Mouse (Mus musculus) adrenal gland, adult (tissue): ENCODE results near the gene Ifi47.
"Not testable (repeated sequence)": the region's sequence is repeated elsewhere in the genome, so short reads cannot be mapped to it uniquely, and the experiment has no call there.

Experiments used
- DNase-seq, 2 experiments: peaks; one replicate each; pipeline ENCODE4 v3.0.0; 2022 to 2023; ENCODE audit warnings: low spot score in 1 of 2; ENCODE audit not compliant: inconsistent age in 2 of 2

The Ifi47 gene

GRCm38 (mm10) chr11:49076001-49076757 is at the start of gene Ifi47:
TSS of gene Ifi47 (plus strand) at chr11:49076587.
- peak; percentile 24 to 59 for DNase-seq

GRCm38 (mm10) chr11:49050064-49050463 is 26.3 kb upstream of the Ifi47 start:
- DNase-seq = not testable (repeated sequence)

- DNase-seq = not testable (repeated sequence)
These were observed 25.1 kb upstream of the Ifi47 start, which contains the start of gene 9930111J21Rik2 for GRCm38 (mm10) chr11:49051093-49051891. TSS of gene 9930111J21Rik2 (minus strand) at chr11:49051242.

- not testable (repeated sequence) for DNase-seq
These were observed 24.5 kb upstream of the Ifi47 start for GRCm38 (mm10) chr11:49051894-49052293.

- not testable (repeated sequence) for DNase-seq
These were observed 16.3 kb upstream of the Ifi47 start for GRCm38 (mm10) chr11:49060061-49060460.

GRCm38 (mm10) chr11:49061865-49062264 is 14.5 kb upstream of the Ifi47 start:
- DNase-seq = not testable (repeated sequence)

- peak in 1 of 2 experiments; percentile 52 for DNase-seq
These were observed 12.5 kb upstream of the Ifi47 start, which contains the start of gene Tgtp2 for GRCm38 (mm10) chr11:49063713-49064469. TSS of gene Tgtp2 (minus strand) at chr11:49064206.

GRCm38 (mm10) chr11:49068358-49068757 is 8.0 kb upstream of the Ifi47 start:
- DNase-seq = no peak

GRCm38 (mm10) chr11:49077012-49077411 is 625 bp downstream of the Ifi47 start:
- DNase-seq = no peak

GRCm38 (mm10) chr11:49078719-49079118 is 2.3 kb downstream of the Ifi47 start:
- no peak for DNase-seq

GRCm38 (mm10) chr11:49080636-49081035 is 4.2 kb downstream of the Ifi47 start:
- peak in 1 of 2 experiments; percentile 37 for DNase-seq

GRCm38 (mm10) chr11:49081356-49081755 is 5.0 kb downstream of the Ifi47 start:
- peak in 1 of 2 experiments; percentile 57 for DNase-seq

GRCm38 (mm10) chr11:49081886-49082285 is 5.5 kb downstream of the Ifi47 start:
- no peak for DNase-seq

- no peak for DNase-seq
These were observed 6.8 kb downstream of the Ifi47 start for GRCm38 (mm10) chr11:49083146-49083545.

GRCm38 (mm10) chr11:49083808-49084207 is 7.4 kb downstream of the Ifi47 start:
- DNase-seq = no peak

- no peak for DNase-seq
These were observed 8.0 kb downstream of the Ifi47 start for GRCm38 (mm10) chr11:49084385-49084784.

- peak in 1 of 2 experiments; percentile 75 for DNase-seq
These were observed 8.5 kb downstream of the Ifi47 start for GRCm38 (mm10) chr11:49084875-49085274.

- DNase-seq = peak in 1 of 2 experiments; percentile 58
These were observed 10.5 kb downstream of the Ifi47 start for GRCm38 (mm10) chr11:49086858-49087361.

GRCm38 (mm10) chr11:49087830-49088616 is 11.6 kb downstream of the Ifi47 start:
- DNase-seq = peak in 1 of 2 experiments; percentile 35
